Mouse (Mus musculus) cortical plate, adult 2 months (tissue): Measurements from ENCODE around the gene Tep1. TPM values are rescaled to one million over a fixed set of nuclear protein-coding genes. Genes with fewer than 3 reads are reported as not detected.
"Not testable (repeated sequence)": the region's sequence is repeated elsewhere in the genome, so short reads cannot be mapped to it uniquely, and the experiment has no call there.

ENCODE experiments used
- H3K27ac ChIP-seq: fragments of 200-500 bp; 2 replicates; pipeline ENCODE4 v1.5.1; 2012; ENCODE audit warnings: low read length, control low read depth, inconsistent platforms; ENCODE audit not compliant: insufficient read depth
- H3K4me1 ChIP-seq: fragments of 200-500 bp; 2 replicates; pipeline ENCODE4 v1.6.1; 2011; ENCODE audit warnings: low read length; ENCODE audit not compliant: control insufficient read depth, insufficient read depth
- H3K4me3 ChIP-seq: fragments of 200-500 bp; 2 replicates; pipeline ENCODE4 v1.5.1; 2011; ENCODE audit warnings: mild to moderate bottlenecking, low read length, control low read depth; ENCODE audit not compliant: insufficient read depth
- CTCF ChIP-seq: fragments of 200-500 bp; IDR thresholded peaks from 2 replicates; pipeline ENCODE4 v1.5.1; 2011; ENCODE audit warnings: mild to moderate bottlenecking, control low read depth, low read length; ENCODE audit not compliant: insufficient read depth; ENCODE audit errors: extremely low read depth
- POLR2A ChIP-seq: fragments of 200-500 bp; IDR thresholded peaks from 2 replicates; pipeline ENCODE4 v1.6.1; 2011; ENCODE audit warnings: mild to moderate bottlenecking, low read length, control low read depth; ENCODE audit not compliant: insufficient read depth; ENCODE audit errors: extremely low read depth
- polyA plus RNA-seq: library from polyadenylated mRNA; depleted of rRNA; stranded (reverse); fragments of >200 nt; gene quantifications from 2 replicates; pipeline ENCODE4 v1.2.3, GENCODE M21; 2012

Gene Tep1
- polyA plus RNA-seq, 1 experiment, result 4.4 TPM

DNA sequence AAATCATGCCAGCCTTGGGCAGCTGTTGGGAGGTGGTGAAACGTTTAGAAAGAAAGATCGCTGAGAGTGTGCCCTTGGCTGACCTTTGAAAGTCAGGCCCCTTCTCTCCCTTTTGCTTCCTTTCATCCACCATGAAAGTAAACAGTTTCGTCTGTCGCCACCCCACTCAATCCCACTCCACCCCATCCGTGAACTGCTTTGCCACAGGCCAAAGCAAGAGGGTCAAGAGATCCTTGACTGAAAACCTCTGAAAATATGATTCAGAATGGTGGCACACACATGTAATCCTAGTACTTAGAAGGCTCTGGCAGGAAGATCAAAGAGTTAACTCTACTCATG, 414 bp upstream of the Tep1 start:
- no peaks in the 10 kb centered on the region for H3K4me1 ChIP-seq
- TF ChIP-seq POLR2A (no peak), CTCF (no peak)
- no peak overlapping the region for H3K27ac ChIP-seq
- peak overlapping the region; percentile 80 for H3K4me3 ChIP-seq

DNA sequence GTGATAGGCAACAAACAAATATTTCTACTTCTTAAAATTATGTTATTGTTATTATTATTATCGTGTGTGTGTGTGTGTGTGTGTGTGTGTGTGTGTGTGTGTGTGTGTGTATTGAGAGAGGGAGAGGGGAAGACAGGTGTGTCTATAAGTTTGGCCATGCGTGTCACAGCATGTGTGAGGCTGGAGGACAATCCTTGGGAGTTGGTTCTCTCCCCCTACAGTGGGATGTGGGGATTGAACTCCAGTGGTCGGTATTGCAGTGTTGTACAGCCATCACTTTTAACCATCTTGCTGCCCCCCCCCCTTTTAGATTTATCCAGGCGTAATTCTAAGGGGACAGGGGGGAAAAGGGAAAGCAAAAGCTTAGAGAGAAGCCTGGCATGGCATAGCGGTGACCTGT, 1.7 kb downstream of the Tep1 start:
- TF ChIP-seq POLR2A (no peak), CTCF (no peak)
- Histone ChIP-seq H3K4me3 (no peak overlapping the region), H3K27ac (no peak overlapping the region), H3K4me1 (no peaks in the 10 kb centered on the region)

- no peak overlapping the region for H3K27ac ChIP-seq
- TF ChIP-seq POLR2A, result no peak
- no peak for TF ChIP-seq CTCF
- no peaks in the 10 kb centered on the region for H3K4me1 ChIP-seq
- H3K4me3 ChIP-seq, result no peak overlapping the region
These were observed 2.1 kb downstream of the Tep1 start for GRCm38 (mm10) chr14:50868211-50868610.

DNA sequence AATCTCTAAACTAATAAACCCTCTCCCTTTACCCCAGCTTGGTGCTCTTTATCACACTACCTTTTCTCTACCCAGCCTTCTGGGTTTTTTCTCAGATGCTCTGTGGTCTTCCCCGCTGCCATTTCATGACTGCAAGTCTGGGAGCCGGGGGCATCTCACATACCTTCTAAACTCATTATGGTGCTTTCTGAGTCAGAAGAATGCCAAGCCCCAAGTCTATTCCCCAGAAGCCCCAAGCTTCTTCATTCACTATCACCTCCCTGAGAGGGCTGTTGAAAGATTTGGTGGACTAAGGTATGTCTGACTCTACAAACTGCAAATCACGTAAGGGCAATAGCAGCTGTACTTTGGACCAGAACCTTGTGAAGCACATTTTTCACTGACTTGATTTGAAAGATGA, 3.4 kb downstream of the Tep1 start:
- TF ChIP-seq POLR2A, result no peak
- no peak for TF ChIP-seq CTCF
- Histone ChIP-seq H3K4me1 (no peaks in the 10 kb centered on the region), H3K27ac (no peak overlapping the region), H3K4me3 (no peak overlapping the region)

- not testable (repeated sequence) for H3K4me1 ChIP-seq, H3K4me3 ChIP-seq, H3K27ac ChIP-seq
These were observed 5.4 kb downstream of the Tep1 start for GRCm38 (mm10) chr14:50865005-50865404.

GRCm38 (mm10) chr14:50862641-50863040, 7.7 kb downstream of the Tep1 start:
- H3K4me3 ChIP-seq, result no peak overlapping the region
- H3K27ac ChIP-seq, result no peak overlapping the region
- TF ChIP-seq CTCF, result no peak
- TF ChIP-seq POLR2A, result no peak
- no peaks in the 10 kb centered on the region for H3K4me1 ChIP-seq

GRCm38 (mm10) chr14:50855788-50856187, 14.6 kb downstream of the Tep1 start:
- Histone ChIP-seq H3K27ac (no peak overlapping the region), H3K4me1 (no peaks in the 10 kb centered on the region), H3K4me3 (no peak overlapping the region)
- TF ChIP-seq POLR2A (no peak), CTCF (no peak)

GRCm38 (mm10) chr14:50837236-50837635, 33.1 kb downstream of the Tep1 start:
- H3K4me3 ChIP-seq, result no peak overlapping the region
- no peaks in the 10 kb centered on the region for H3K4me1 ChIP-seq
- H3K27ac ChIP-seq, result no peak overlapping the region
- no peak for TF ChIP-seq CTCF
- no peak for TF ChIP-seq POLR2A

GRCm38 (mm10) chr14:50834435-50834834, 35.9 kb downstream of the Tep1 start:
- Histone ChIP-seq H3K27ac (no peak overlapping the region), H3K4me3 (no peak overlapping the region), H3K4me1 (no peaks in the 10 kb centered on the region)
- TF ChIP-seq POLR2A (no peak), CTCF (no peak)

DNA sequence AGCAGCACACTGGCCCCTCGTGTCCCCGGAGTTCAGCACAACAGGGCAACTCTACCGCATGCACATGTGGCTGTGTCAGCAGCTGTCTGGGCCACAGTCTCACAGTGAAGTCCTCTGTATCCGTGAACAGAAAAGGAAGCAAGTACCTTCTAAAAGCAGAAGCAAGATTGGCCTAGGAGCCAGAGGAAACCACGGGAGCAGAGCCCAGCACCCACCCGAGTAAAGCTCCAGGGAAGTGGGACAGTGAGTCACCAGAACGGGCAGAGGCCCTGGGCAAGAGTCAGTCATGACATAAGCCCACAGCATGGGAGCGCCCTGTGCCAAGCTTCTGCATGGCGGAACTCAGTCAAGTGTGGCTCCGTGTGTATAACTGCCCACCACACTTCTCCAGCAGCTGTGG, 36.4 kb downstream of the Tep1 start:
- no peaks in the 10 kb centered on the region for H3K4me1 ChIP-seq
- no peak for TF ChIP-seq CTCF
- TF ChIP-seq POLR2A, result no peak
- no peak overlapping the region for H3K27ac ChIP-seq
- no peak overlapping the region for H3K4me3 ChIP-seq

DNA sequence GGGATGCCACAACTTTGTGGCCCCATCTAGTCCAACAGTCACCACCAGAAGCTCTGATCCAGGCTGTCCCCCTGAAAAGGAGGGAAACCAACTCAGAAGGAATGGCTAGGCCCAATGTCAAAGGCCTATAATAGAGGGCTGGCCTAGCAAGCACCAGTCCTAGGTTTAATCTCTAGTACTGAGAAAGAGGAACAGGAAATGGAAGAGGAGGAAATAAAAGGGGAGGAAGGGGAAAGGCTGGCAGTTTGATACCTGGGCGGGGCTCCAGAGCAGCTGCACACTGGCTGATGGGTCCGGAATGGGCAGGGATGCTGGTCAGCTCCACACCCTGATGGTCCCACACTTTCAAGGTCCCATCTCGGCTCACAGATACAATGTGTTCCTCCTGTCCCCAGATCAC, 40.5 kb downstream of the Tep1 start:
- TF ChIP-seq CTCF (no peak), POLR2A (no peak)
- H3K4me3 ChIP-seq, result no peak overlapping the region
- H3K4me1 ChIP-seq, result no peaks in the 10 kb centered on the region
- no peak overlapping the region for H3K27ac ChIP-seq
